Mouse (Mus musculus): ENCODE measurements around the gene Rhbdd1. TPM values are rescaled to one million over a fixed set of nuclear protein-coding genes. Genes with fewer than 3 reads are reported as not detected.

The Rhbdd1 gene
- total and polyA plus RNA-seq, 2 experiments from 2014 or later = 6.6 to 13.2 TPM

DNA sequence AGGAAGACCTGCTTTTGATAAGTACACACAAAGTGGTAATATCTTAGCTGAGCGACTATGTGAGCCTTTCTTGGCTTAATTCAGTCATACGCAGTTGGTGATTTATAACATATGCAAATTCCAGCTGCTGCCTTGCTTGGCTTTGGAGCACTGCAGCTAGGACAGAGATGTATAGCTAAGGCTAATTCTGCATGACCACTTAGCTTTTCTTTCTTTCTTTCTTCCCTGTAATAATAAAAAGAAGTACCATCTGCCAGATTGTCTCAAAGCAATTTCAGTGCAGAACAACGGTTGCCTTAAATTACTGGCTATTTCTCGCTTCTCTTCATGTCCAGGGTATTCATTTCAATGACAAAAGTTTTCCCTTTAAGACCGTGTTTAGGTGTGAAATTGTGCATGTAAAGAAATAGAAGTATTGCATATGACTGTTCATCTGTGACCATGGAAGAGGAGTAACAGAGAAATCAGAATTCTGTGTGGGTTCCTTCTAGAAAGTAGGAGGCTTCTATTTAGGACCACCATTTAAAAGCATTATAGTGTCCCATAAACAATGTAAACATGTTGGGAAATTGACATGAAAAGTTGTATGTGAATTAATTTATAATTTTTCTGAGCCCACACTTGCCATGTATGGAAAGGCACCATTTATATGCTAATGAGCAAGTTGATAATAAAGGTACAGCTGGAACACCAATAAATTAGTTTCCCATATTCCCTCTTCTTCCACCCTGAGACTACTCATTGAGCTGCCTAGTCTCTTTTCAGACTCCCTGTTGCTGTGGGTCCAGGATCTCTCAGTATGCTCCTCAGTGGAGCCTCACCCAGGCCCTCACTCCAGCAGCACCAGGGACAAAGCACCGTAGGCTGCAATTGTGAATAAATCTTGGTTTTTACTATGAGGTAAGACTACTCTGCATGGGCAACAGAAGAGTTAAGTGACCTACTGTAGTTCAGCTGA is 70.8 kb downstream of the Rhbdd1 start:
- Histone ChIP-seq H3K9ac (replicated peaks; ENCODE audit: low read depth, low read length) (no peak overlapping the region), H3K4me2 (ENCODE audit: low read depth, low read length) (no peak overlapping the region), H3K9me3 (replicated peaks; ENCODE audit: control insufficient read depth, low read length) (no peaks in the 10 kb centered on the region), H3K27ac (ENCODE audit: low read depth) (no peak overlapping the region), H3K4me1 (ENCODE audit: control insufficient read depth, insufficient read depth) (peaks cover 8% of the 10 kb centered on the region; the same call in 1 of the 2 replicates), H3K27me3 (ENCODE audit: control insufficient read depth, insufficient read depth, low read length) (no peaks in the 10 kb centered on the region), H3K36me3 (replicated peaks; ENCODE audit: control insufficient read depth, insufficient read depth, low read length) (no peaks in the 10 kb centered on the region), H3K4me3 (ENCODE audit: low read depth, low read length) (no peak overlapping the region)
- DNase-seq (ENCODE audit: low spot score) (no peak), ATAC-seq (ENCODE audit: insufficient read depth, low read depth) (no peak)
- WGBS = 83% methylated on average over 6 of the region's 6 CpGs
- TF ChIP-seq EP300 (IDR thresholded peaks at IDR 0.05; ENCODE audit: low read depth) (no peak), CTCF (IDR thresholded peaks at IDR 0.05; ENCODE audit: low read depth) (no peak)

DNA sequence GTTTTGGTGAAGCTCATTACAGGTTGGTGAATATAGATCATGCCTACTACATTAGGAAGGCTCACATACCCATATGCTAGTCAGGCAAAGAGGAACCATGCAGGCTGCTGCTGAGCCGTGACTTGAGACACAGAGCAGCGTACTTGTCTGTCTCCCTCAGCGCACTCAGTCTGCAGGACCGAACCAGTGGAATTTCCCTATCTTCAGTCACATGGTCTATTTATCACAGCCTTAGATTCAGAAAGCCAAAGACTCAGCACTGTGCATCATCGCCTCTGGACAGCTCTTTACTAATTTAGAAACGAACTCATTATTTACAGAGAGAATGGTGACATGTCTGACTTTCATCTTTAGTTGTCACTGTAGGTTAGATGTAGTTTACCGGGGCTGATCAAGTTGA is 73.1 kb downstream of the Rhbdd1 start:
- no peak for ATAC-seq (ENCODE audit: insufficient read depth, low read depth)
- Histone ChIP-seq H3K9ac (replicated peaks; ENCODE audit: low read depth, low read length) (no peak overlapping the region), H3K36me3 (replicated peaks; ENCODE audit: control insufficient read depth, insufficient read depth, low read length) (no peaks in the 10 kb centered on the region), H3K4me3 (ENCODE audit: low read depth, low read length) (no peak overlapping the region), H3K9me3 (replicated peaks; ENCODE audit: control insufficient read depth, low read length) (no peaks in the 10 kb centered on the region), H3K27me3 (ENCODE audit: control insufficient read depth, insufficient read depth, low read length) (no peaks in the 10 kb centered on the region), H3K27ac (ENCODE audit: low read depth) (no peak overlapping the region), H3K4me2 (ENCODE audit: low read depth, low read length) (peak overlapping the region; percentile 7; the same call in 1 of the 2 replicates), H3K4me1 (ENCODE audit: control insufficient read depth, insufficient read depth) (peaks cover 8% of the 10 kb centered on the region; the same call in 1 of the 2 replicates)
- DNase-seq (ENCODE audit: low spot score) = no peak
- WGBS = 31% methylated on average over 7 of the region's 7 CpGs
- TF ChIP-seq EP300 (IDR thresholded peaks at IDR 0.05; ENCODE audit: low read depth) = no peak

DNA sequence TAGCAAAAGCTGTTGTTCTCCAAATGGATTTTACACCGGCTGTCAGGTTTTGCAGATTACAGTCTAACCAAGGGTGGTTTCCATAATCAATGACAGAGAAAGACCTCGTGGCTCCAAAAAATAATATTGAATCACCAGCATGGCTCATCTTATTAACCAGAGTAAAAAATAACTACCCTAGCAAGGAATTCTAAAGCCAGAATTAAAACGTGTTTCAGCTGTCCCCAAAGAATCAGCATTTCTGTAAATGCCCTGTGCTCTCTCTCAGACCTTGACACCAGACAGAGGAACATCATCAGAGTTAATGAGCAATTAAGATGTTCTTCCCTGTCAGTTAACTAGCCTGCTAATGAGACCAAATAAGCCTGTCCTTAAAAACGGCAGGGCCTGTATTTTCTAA is 79.1 kb downstream of the Rhbdd1 start:
- 72% methylated on average over 4 of the region's 4 CpGs for WGBS
- no peak overlapping the region for H3K4me3 ChIP-seq (ENCODE audit: low read depth, low read length)
- H3K4me2 ChIP-seq (ENCODE audit: low read depth, low read length) = no peak overlapping the region
- no peaks in the 10 kb centered on the region for H3K36me3 ChIP-seq (replicated peaks; ENCODE audit: control insufficient read depth, insufficient read depth, low read length)
- no peaks in the 10 kb centered on the region for H3K27me3 ChIP-seq (ENCODE audit: control insufficient read depth, insufficient read depth, low read length)
- DNase-seq (ENCODE audit: low spot score) (no peak), ATAC-seq (ENCODE audit: insufficient read depth, low read depth) (no peak)
- no peak overlapping the region for H3K9ac ChIP-seq (replicated peaks; ENCODE audit: low read depth, low read length)
- H3K9me3 ChIP-seq (replicated peaks; ENCODE audit: control insufficient read depth, low read length) = no peaks in the 10 kb centered on the region
- H3K4me1 ChIP-seq (ENCODE audit: control insufficient read depth, insufficient read depth) = no peaks in the 10 kb centered on the region
- TF ChIP-seq EP300 (IDR thresholded peaks at IDR 0.05; ENCODE audit: low read depth) (no peak), CTCF (IDR thresholded peaks at IDR 0.05; ENCODE audit: low read depth) (no peak)
- no peak overlapping the region for H3K27ac ChIP-seq (ENCODE audit: low read depth)

DNA sequence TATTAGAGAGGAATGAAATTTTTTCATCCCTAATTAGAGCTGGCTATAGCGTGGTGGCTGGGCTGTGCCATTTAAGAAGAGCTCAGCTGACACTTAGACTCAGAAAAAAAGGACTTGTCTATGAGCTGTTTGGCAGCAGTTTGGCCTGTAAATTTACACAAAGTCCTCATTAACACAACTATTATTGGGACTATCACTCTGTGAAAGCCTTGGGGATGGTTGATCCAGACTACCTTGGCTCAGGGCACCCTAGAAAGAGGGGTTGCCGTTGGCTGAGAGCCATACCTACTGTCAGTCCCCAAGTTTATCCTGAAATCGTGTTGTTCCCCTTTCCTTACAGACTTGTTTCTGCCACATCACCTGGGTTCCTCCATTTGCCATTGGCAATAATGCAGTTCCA is 91.5 kb downstream of the Rhbdd1 start:
- Histone ChIP-seq H3K36me3 (replicated peaks; ENCODE audit: control insufficient read depth, insufficient read depth, low read length) (no peaks in the 10 kb centered on the region), H3K9me3 (replicated peaks; ENCODE audit: control insufficient read depth, low read length) (no peaks in the 10 kb centered on the region), H3K4me3 (ENCODE audit: low read depth, low read length) (no peak overlapping the region), H3K9ac (replicated peaks; ENCODE audit: low read depth, low read length) (no peak overlapping the region), H3K4me1 (ENCODE audit: control insufficient read depth, insufficient read depth) (peaks cover 8% of the 10 kb centered on the region; the same call in 1 of the 2 replicates), H3K27ac (ENCODE audit: low read depth) (no peak overlapping the region), H3K27me3 (ENCODE audit: control insufficient read depth, insufficient read depth, low read length) (no peaks in the 10 kb centered on the region), H3K4me2 (ENCODE audit: low read depth, low read length) (no peak overlapping the region)
- TF ChIP-seq CTCF (IDR thresholded peaks at IDR 0.05; ENCODE audit: low read depth) (no peak), EP300 (IDR thresholded peaks at IDR 0.05; ENCODE audit: low read depth) (no peak)
- 88% methylated on average over 3 of the region's 3 CpGs for WGBS
- no peak for ATAC-seq (ENCODE audit: insufficient read depth, low read depth)
- no peak for DNase-seq (ENCODE audit: low spot score)

DNA sequence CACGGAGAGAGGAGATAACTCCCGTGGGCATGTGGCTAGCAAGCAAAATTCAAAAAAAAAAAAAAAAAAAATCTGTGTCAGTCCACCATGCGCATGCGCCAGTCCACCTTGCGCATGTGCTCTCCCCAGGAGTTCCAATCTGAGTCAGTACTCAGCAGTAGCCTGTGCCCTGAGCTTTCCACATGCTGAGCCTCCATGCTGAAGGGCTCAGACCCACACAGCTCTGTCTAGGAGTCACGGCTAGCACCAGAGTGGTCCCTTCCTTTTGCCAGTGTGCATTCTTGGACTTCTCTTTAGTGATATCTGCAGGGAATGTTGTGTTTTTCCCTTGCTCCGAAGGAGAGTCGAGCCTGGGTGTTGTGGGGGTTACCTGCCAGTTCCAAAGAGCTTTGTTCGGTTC is 93.0 kb downstream of the Rhbdd1 start:
- DNase-seq (ENCODE audit: low spot score) (no peak), ATAC-seq (ENCODE audit: insufficient read depth, low read depth) (no peak)
- no peak overlapping the region for H3K4me2 ChIP-seq (ENCODE audit: low read depth, low read length)
- no peak overlapping the region for H3K9ac ChIP-seq (replicated peaks; ENCODE audit: low read depth, low read length)
- H3K4me1 ChIP-seq (ENCODE audit: control insufficient read depth, insufficient read depth) = peaks cover 8% of the 10 kb centered on the region; the same call in 1 of the 2 replicates
- H3K27ac ChIP-seq (ENCODE audit: low read depth) = no peak overlapping the region
- no peaks in the 10 kb centered on the region for H3K36me3 ChIP-seq (replicated peaks; ENCODE audit: control insufficient read depth, insufficient read depth, low read length)
- no peaks in the 10 kb centered on the region for H3K27me3 ChIP-seq (ENCODE audit: control insufficient read depth, insufficient read depth, low read length)
- no peak overlapping the region for H3K4me3 ChIP-seq (ENCODE audit: low read depth, low read length)
- TF ChIP-seq EP300 (IDR thresholded peaks at IDR 0.05; ENCODE audit: low read depth) = no peak
- no peak for TF ChIP-seq CTCF (IDR thresholded peaks at IDR 0.05; ENCODE audit: low read depth)
- WGBS = 87% methylated on average over 9 of the region's 9 CpGs
- no peaks in the 10 kb centered on the region for H3K9me3 ChIP-seq (replicated peaks; ENCODE audit: control insufficient read depth, low read length)
